Mouse (Mus musculus) heart, postnatal 0 days (tissue): ENCODE data around the gene Scn2a. TPM values are rescaled to one million over a fixed set of nuclear protein-coding genes. Genes with fewer than 3 reads are reported as not detected.

Experiments used
- ATAC-seq: fragments of 200-750 bp; cut with Nextera tagmentation; 2 replicates; pipeline ENCODE4 v1.8.0; 2017; ENCODE audit warnings: low read depth, moderate number of reproducible peaks, moderate library complexity; ENCODE audit not compliant: insufficient read depth
- DNase-seq: peaks from one replicate; pipeline ENCODE4 v3.0.0-alpha.2; 2016; ENCODE audit warnings: low spot score
- H3K27ac ChIP-seq: fragments of 300-500 bp; sonication (generic); 2 replicates; pipeline ENCODE4 v1.5.1; 2014; ENCODE audit warnings: low read depth, mild to moderate bottlenecking
- H3K27me3 ChIP-seq: fragments of 300-500 bp; sonication (generic); 2 replicates; pipeline ENCODE4 v1.6.1; 2014; ENCODE audit warnings: low read length, mixed read lengths; ENCODE audit not compliant: control insufficient read depth, insufficient read depth
- H3K36me3 ChIP-seq: fragments of 300-500 bp; sonication (generic); replicated peaks from 2 replicates; pipeline ENCODE4 v1.6.1; 2014; ENCODE audit warnings: low read length, mixed read lengths; ENCODE audit not compliant: control insufficient read depth, insufficient read depth
- H3K4me1 ChIP-seq: fragments of 300-500 bp; sonication (generic); 2 replicates; pipeline ENCODE4 v1.6.1; 2014; ENCODE audit warnings: antibody characterized with exemption; ENCODE audit not compliant: control insufficient read depth, insufficient read depth
- H3K4me2 ChIP-seq: fragments of 300-500 bp; sonication (generic); 2 replicates; pipeline ENCODE4 v1.6.1; 2014; ENCODE audit warnings: low read depth, mild to moderate bottlenecking, low read length, moderate library complexity
- H3K4me3 ChIP-seq: fragments of 300-500 bp; sonication (generic); 2 replicates; pipeline ENCODE4 v1.5.1; 2014; ENCODE audit warnings: low read depth, low read length
- H3K9ac ChIP-seq: fragments of 300-500 bp; sonication (generic); replicated peaks from 2 replicates; pipeline ENCODE4 v1.6.1; 2014; ENCODE audit warnings: low read depth, low read length, mixed read lengths
- H3K9me3 ChIP-seq: fragments of 300-500 bp; sonication (generic); replicated peaks from 2 replicates; pipeline ENCODE4 v1.6.1; 2016; ENCODE audit warnings: low read length; ENCODE audit not compliant: control insufficient read depth
- CTCF ChIP-seq: IDR thresholded peaks from 2 replicates; pipeline ENCODE4 v1.5.1; 2016; ENCODE audit warnings: antibody characterized with exemption, control low read depth, low read depth
- EP300 ChIP-seq: IDR thresholded peaks from 2 replicates; pipeline ENCODE4 v1.6.1; 2016; ENCODE audit warnings: antibody characterized with exemption, low read depth
- WGBS: fragments of 180-500 bp; shearing (Covaris S2); extraction: QIAGEN DNeasy Blood & Tissue Kit; methylation state at CpG from one replicate; pipeline ENCODE4 v1.1.7; 2014; 5-methylcytosine and 5-hydroxymethylcytosine counted together
- polyA plus RNA-seq: library from polyadenylated mRNA; unstranded; fragments of >200 nt; fragmentation: Nextera tagmentation; extraction: Ambion mirVana; gene quantifications from 2 replicates; pipeline ENCODE4 v1.2.1, GENCODE M21; 2015
- total RNA-seq: library from RNA; depleted of rRNA; stranded (reverse); fragments of >200 nt; gene quantifications from 2 replicates; pipeline ENCODE4 v1.2.3, GENCODE M21; 2014; ENCODE audit warnings: low replicate concordance; rRNA removed

Gene Scn2a
- total RNA-seq = 0.04 TPM in 1 of 2 replicates, not detected in the other
- polyA plus RNA-seq = 0.40 and 0.70 TPM in 2 replicates

- ATAC-seq = no peak
Measured at GRCm38 (mm10) chr2:65620556-65621166, at the start of gene Scn2a. Gene Scn2a, plus strand, starts transcription at chr2:65620771.

GRCm38 (mm10) chr2:65587679-65588078, 32.9 kb upstream of the Scn2a start:
- no peaks in the 10 kb centered on the region for H3K27me3 ChIP-seq
- H3K27ac ChIP-seq = no peak overlapping the region
- no peak overlapping the region for H3K4me3 ChIP-seq
- no peak for ATAC-seq
- 71% methylated on average over 5 of the region's 5 CpGs for WGBS
- no peak overlapping the region for H3K9ac ChIP-seq
- no peaks in the 10 kb centered on the region for H3K9me3 ChIP-seq
- H3K4me1 ChIP-seq = no peaks in the 10 kb centered on the region
- TF ChIP-seq EP300 (no peak), CTCF (no peak)
- DNase-seq = no peak
- H3K36me3 ChIP-seq = no peaks in the 10 kb centered on the region
- no peak overlapping the region for H3K4me2 ChIP-seq

More at GRCm38 (mm10) chr2:65620556-65621166, at the start of gene Scn2a:
- peak; percentile 53 for DNase-seq
- 46% methylated on average over 9 of the region's 9 CpGs for WGBS
- TF ChIP-seq EP300 (no peak), CTCF (peak; percentile 67)
- Histone ChIP-seq H3K27me3 (no peaks in the 10 kb centered on the region), H3K4me2 (no peak within 1 kb of the TSS), H3K27ac (no peak within 1 kb of the TSS), H3K9ac (no peak within 1 kb of the TSS), H3K36me3 (no peaks in the 10 kb centered on the region), H3K4me1 (no peaks in the 10 kb centered on the region), H3K4me3 (no peak within 1 kb of the TSS), H3K9me3 (no peaks in the 10 kb centered on the region)

- Histone ChIP-seq H3K4me1 (no peaks in the 10 kb centered on the region), H3K27ac (no peak overlapping the region), H3K27me3 (no peaks in the 10 kb centered on the region), H3K4me3 (no peak overlapping the region), H3K4me2 (no peak overlapping the region), H3K9me3 (no peaks in the 10 kb centered on the region), H3K36me3 (no peaks in the 10 kb centered on the region), H3K9ac (no peak overlapping the region)
- DNase-seq (no peak), ATAC-seq (no peak)
- TF ChIP-seq CTCF (no peak), EP300 (no peak)
Measured at GRCm38 (mm10) chr2:65607813-65608212, 12.8 kb upstream of the Scn2a start.

- 73% methylated on average over 4 of the region's 4 CpGs for whole genome bisulfite sequencing
- Histone ChIP-seq H3K27me3 (no peaks in the 10 kb centered on the region), H3K9ac (no peak overlapping the region), H3K36me3 (no peaks in the 10 kb centered on the region), H3K4me3 (no peak overlapping the region), H3K27ac (no peak overlapping the region), H3K4me1 (no peaks in the 10 kb centered on the region), H3K4me2 (no peak overlapping the region), H3K9me3 (no peaks in the 10 kb centered on the region)
- no peak for DNase-seq
- no peak for ATAC-seq
- TF ChIP-seq EP300 (no peak), CTCF (no peak)
Measured at GRCm38 (mm10) chr2:65611887-65612286, 8.7 kb upstream of the Scn2a start.

- no peak for TF ChIP-seq CTCF
- no peak for TF ChIP-seq EP300
- Histone ChIP-seq H3K27me3 (no peaks in the 10 kb centered on the region), H3K27ac (no peak overlapping the region), H3K4me1 (no peaks in the 10 kb centered on the region), H3K36me3 (no peaks in the 10 kb centered on the region), H3K9ac (no peak overlapping the region), H3K4me3 (no peak overlapping the region), H3K4me2 (no peak overlapping the region), H3K9me3 (no peaks in the 10 kb centered on the region)
- no peak for ATAC-seq
- DNase-seq = peak; percentile 7
- WGBS = 10% methylated on average over 5 of the region's 5 CpGs
Measured at GRCm38 (mm10) chr2:65619781-65620180, 790 bp upstream of the Scn2a start.

GRCm38 (mm10) chr2:65621254-65621653, 683 bp downstream of the Scn2a start:
- Histone ChIP-seq H3K27ac (no peak overlapping the region), H3K9me3 (no peaks in the 10 kb centered on the region), H3K9ac (no peak overlapping the region), H3K4me3 (no peak overlapping the region), H3K4me1 (no peaks in the 10 kb centered on the region), H3K27me3 (no peaks in the 10 kb centered on the region), H3K4me2 (no peak overlapping the region), H3K36me3 (no peaks in the 10 kb centered on the region)
- no peak for DNase-seq
- no peak for TF ChIP-seq CTCF
- TF ChIP-seq EP300 = no peak
- no peak for ATAC-seq
- WGBS = 56% methylated on average over 5 of the region's 5 CpGs
